Mouse (Mus musculus) heart, adult 9 months (tissue): ENCODE data around the gene Gm5797.
"Not testable (repeated sequence)": the region's sequence is repeated elsewhere in the genome, so short reads cannot be mapped to it uniquely, and the experiment has no call there.

Experiments
- DNase-seq, 2 experiments: peaks; one replicate each; pipeline ENCODE4 v3.0.0; 2022; ENCODE audit warnings: low spot score in 2 of 2

The Gm5797 gene

GRCm38 (mm10) chr14:7332295-7332694, at the start of gene Gm5797:
Gene Gm5797 (minus strand): TSS chr14:7332395.
- DNase-seq: not testable (repeated sequence)

- DNase-seq: not testable (repeated sequence)
Measured at GRCm38 (mm10) chr14:7365034-7365433, 32.8 kb upstream of the Gm5797 start, which contains the start of gene Gm8374. Gene Gm8374 (minus strand): TSS chr14:7365134.

- peak in 1 of 2 experiments; percentile 5 for DNase-seq
Measured at GRCm38 (mm10) chr14:7315093-7315492, 17.1 kb downstream of the Gm5797 start.

- DNase-seq: peak; percentile 18 to 42
Measured at GRCm38 (mm10) chr14:7314661-7315060, 17.5 kb downstream of the Gm5797 start, which contains the start of gene Gm3739. Gene Gm3739 (minus strand): TSS chr14:7315049.
